Mouse (Mus musculus): Measurements from ENCODE around the gene Als2. TPM values are rescaled to one million over a fixed set of nuclear protein-coding genes. Genes with fewer than 3 reads are reported as not detected.

Gene Als2
- polyA plus RNA-seq, 1 experiment from 2014 or later = 21.7 TPM

GRCm38 (mm10) chr1:59171875-59172274 lies 65.2 kb downstream of the Als2 start:
- 91% methylated on average over 5 of the region's 5 CpGs for WGBS
- no peak for DNase-seq (ENCODE audit: low spot score)
- H3K4me3 ChIP-seq (replicated peaks; ENCODE audit: low read length) = no peak overlapping the region
- ATAC-seq (ENCODE audit: low FRiP score) = no peak
- H3K36me3 ChIP-seq (replicated peaks; ENCODE audit: control insufficient read depth, insufficient read depth) = peaks cover 91% of the 10 kb centered on the region
- no peak overlapping the region for H3K27ac ChIP-seq
- no peaks in the 10 kb centered on the region for H3K4me1 ChIP-seq (replicated peaks; ENCODE audit: control insufficient read depth, insufficient read depth, low read length)
- H3K9me3 ChIP-seq (ENCODE audit: control insufficient read depth, low read length) = no peaks in the 10 kb centered on the region
- H3K9ac ChIP-seq = no peak overlapping the region
- no peaks in the 10 kb centered on the region for H3K27me3 ChIP-seq (ENCODE audit: control insufficient read depth, insufficient read depth, low read length)
- H3K4me2 ChIP-seq (replicated peaks) = no peak overlapping the region

GRCm38 (mm10) chr1:59170290-59170689 lies 66.7 kb downstream of the Als2 start:
- no peaks in the 10 kb centered on the region for H3K4me1 ChIP-seq (replicated peaks; ENCODE audit: control insufficient read depth, insufficient read depth, low read length)
- no peak overlapping the region for H3K9ac ChIP-seq
- no peak overlapping the region for H3K4me3 ChIP-seq (replicated peaks; ENCODE audit: low read length)
- no peaks in the 10 kb centered on the region for H3K9me3 ChIP-seq (ENCODE audit: control insufficient read depth, low read length)
- DNase-seq (ENCODE audit: low spot score) (no peak), ATAC-seq (ENCODE audit: low FRiP score) (no peak)
- no peaks in the 10 kb centered on the region for H3K27me3 ChIP-seq (ENCODE audit: control insufficient read depth, insufficient read depth, low read length)
- no peak overlapping the region for H3K4me2 ChIP-seq (replicated peaks)
- 77% methylated on average over 8 of the region's 8 CpGs for WGBS
- peaks cover 97% of the 10 kb centered on the region for H3K36me3 ChIP-seq (replicated peaks; ENCODE audit: control insufficient read depth, insufficient read depth)
- no peak overlapping the region for H3K27ac ChIP-seq

GRCm38 (mm10) chr1:59169586-59169985 lies 67.4 kb downstream of the Als2 start:
- H3K36me3 ChIP-seq (replicated peaks; ENCODE audit: control insufficient read depth, insufficient read depth) = peaks cover 94% of the 10 kb centered on the region
- DNase-seq (ENCODE audit: low spot score) = no peak

GRCm38 (mm10) chr1:59168556-59168955 lies 68.5 kb downstream of the Als2 start:
- no peaks in the 10 kb centered on the region for H3K9me3 ChIP-seq (ENCODE audit: control insufficient read depth, low read length)
- peaks cover 97% of the 10 kb centered on the region for H3K36me3 ChIP-seq (replicated peaks; ENCODE audit: control insufficient read depth, insufficient read depth)
- no peaks in the 10 kb centered on the region for H3K27me3 ChIP-seq (ENCODE audit: control insufficient read depth, insufficient read depth, low read length)
- H3K4me3 ChIP-seq (replicated peaks; ENCODE audit: low read length) = no peak overlapping the region
- H3K9ac ChIP-seq = no peak overlapping the region
- no peak overlapping the region for H3K4me2 ChIP-seq (replicated peaks)
- H3K4me1 ChIP-seq (replicated peaks; ENCODE audit: control insufficient read depth, insufficient read depth, low read length) = no peaks in the 10 kb centered on the region
- ATAC-seq (ENCODE audit: low FRiP score) (no peak), DNase-seq (ENCODE audit: low spot score) (no peak)
- 89% methylated on average over 2 of the region's 2 CpGs for WGBS
- H3K27ac ChIP-seq = no peak overlapping the region

More at GRCm38 (mm10) chr1:59169586-59169985, 67.4 kb downstream of the Als2 start:
- H3K4me2 ChIP-seq (replicated peaks) = no peak overlapping the region
- 90% methylated on average over 6 of the region's 6 CpGs for WGBS
- H3K4me3 ChIP-seq (replicated peaks; ENCODE audit: low read length) = no peak overlapping the region
- no peaks in the 10 kb centered on the region for H3K27me3 ChIP-seq (ENCODE audit: control insufficient read depth, insufficient read depth, low read length)
- no peak overlapping the region for H3K27ac ChIP-seq
- no peak for ATAC-seq (ENCODE audit: low FRiP score)
- no peaks in the 10 kb centered on the region for H3K4me1 ChIP-seq (replicated peaks; ENCODE audit: control insufficient read depth, insufficient read depth, low read length)
- no peak overlapping the region for H3K9ac ChIP-seq
- no peaks in the 10 kb centered on the region for H3K9me3 ChIP-seq (ENCODE audit: control insufficient read depth, low read length)

GRCm38 (mm10) chr1:59167654-59168425 lies 69.2 kb downstream of the Als2 start:
- DNase-seq (ENCODE audit: low spot score) (no peak), ATAC-seq (ENCODE audit: low FRiP score) (no peak)
- H3K4me3 ChIP-seq (replicated peaks; ENCODE audit: low read length) = no peak overlapping the region
- WGBS = 92% methylated on average over 4 of the region's 4 CpGs
- peaks cover 97% of the 10 kb centered on the region for H3K36me3 ChIP-seq (replicated peaks; ENCODE audit: control insufficient read depth, insufficient read depth)
- no peak overlapping the region for H3K4me2 ChIP-seq (replicated peaks)
- no peaks in the 10 kb centered on the region for H3K9me3 ChIP-seq (ENCODE audit: control insufficient read depth, low read length)
- no peaks in the 10 kb centered on the region for H3K27me3 ChIP-seq (ENCODE audit: control insufficient read depth, insufficient read depth, low read length)
- H3K27ac ChIP-seq = no peak overlapping the region
- no peaks in the 10 kb centered on the region for H3K4me1 ChIP-seq (replicated peaks; ENCODE audit: control insufficient read depth, insufficient read depth, low read length)
- H3K9ac ChIP-seq = no peak overlapping the region

- ATAC-seq (ENCODE audit: low FRiP score) (no peak), DNase-seq (ENCODE audit: low spot score) (no peak)
- Histone ChIP-seq H3K4me3 (replicated peaks; ENCODE audit: low read length) (no peak overlapping the region), H3K27ac (no peak overlapping the region), H3K9me3 (ENCODE audit: control insufficient read depth, low read length) (no peaks in the 10 kb centered on the region), H3K9ac (no peak overlapping the region), H3K27me3 (ENCODE audit: control insufficient read depth, insufficient read depth, low read length) (no peaks in the 10 kb centered on the region), H3K4me1 (replicated peaks; ENCODE audit: control insufficient read depth, insufficient read depth, low read length) (no peaks in the 10 kb centered on the region), H3K36me3 (replicated peaks; ENCODE audit: control insufficient read depth, insufficient read depth) (peaks cover 90% of the 10 kb centered on the region), H3K4me2 (replicated peaks) (no peak overlapping the region)
- WGBS = 88% methylated on average over 9 of the region's 9 CpGs
Observed at GRCm38 (mm10) chr1:59166232-59166905, 70.7 kb downstream of the Als2 start.

- WGBS = 63% methylated on average over 5 of the region's 5 CpGs
- H3K36me3 ChIP-seq (replicated peaks; ENCODE audit: control insufficient read depth, insufficient read depth) = peaks cover 66% of the 10 kb centered on the region
- DNase-seq (ENCODE audit: low spot score) (no peak), ATAC-seq (ENCODE audit: low FRiP score) (no peak)
- no peaks in the 10 kb centered on the region for H3K9me3 ChIP-seq (ENCODE audit: control insufficient read depth, low read length)
- no peak overlapping the region for H3K9ac ChIP-seq
- no peak overlapping the region for H3K4me3 ChIP-seq (replicated peaks; ENCODE audit: low read length)
- H3K4me2 ChIP-seq (replicated peaks) = no peak overlapping the region
- H3K27me3 ChIP-seq (ENCODE audit: control insufficient read depth, insufficient read depth, low read length) = no peaks in the 10 kb centered on the region
- H3K4me1 ChIP-seq (replicated peaks; ENCODE audit: control insufficient read depth, insufficient read depth, low read length) = no peaks in the 10 kb centered on the region
- no peak overlapping the region for H3K27ac ChIP-seq
Observed at GRCm38 (mm10) chr1:59163918-59164317, 73.1 kb downstream of the Als2 start.

GRCm38 (mm10) chr1:59163030-59163461 lies 74.0 kb downstream of the Als2 start, which contains the start of gene Mpp4:
TSS of gene Mpp4 (minus strand) at chr1:59163389.
- Histone ChIP-seq H3K27me3 (ENCODE audit: control insufficient read depth, insufficient read depth, low read length) (no peaks in the 10 kb centered on the region), H3K4me2 (replicated peaks) (no peak within 1 kb of the TSS), H3K4me3 (replicated peaks; ENCODE audit: low read length) (no peak within 1 kb of the TSS), H3K9me3 (ENCODE audit: control insufficient read depth, low read length) (no peaks in the 10 kb centered on the region), H3K27ac (no peak within 1 kb of the TSS), H3K9ac (no peak within 1 kb of the TSS), H3K4me1 (replicated peaks; ENCODE audit: control insufficient read depth, insufficient read depth, low read length) (no peaks in the 10 kb centered on the region), H3K36me3 (replicated peaks; ENCODE audit: control insufficient read depth, insufficient read depth) (peaks cover 58% of the 10 kb centered on the region)
- whole genome bisulfite sequencing = 54% methylated on average over 12 of the region's 12 CpGs
- ATAC-seq (ENCODE audit: low FRiP score) (no peak), DNase-seq (ENCODE audit: low spot score) (no peak)

GRCm38 (mm10) chr1:59162309-59163024 lies 74.6 kb downstream of the Als2 start:
- DNase-seq (ENCODE audit: low spot score) (no peak), ATAC-seq (ENCODE audit: low FRiP score) (no peak)
- Histone ChIP-seq H3K9me3 (ENCODE audit: control insufficient read depth, low read length) (no peaks in the 10 kb centered on the region), H3K9ac (no peak overlapping the region), H3K27ac (no peak overlapping the region), H3K4me3 (replicated peaks; ENCODE audit: low read length) (no peak overlapping the region), H3K27me3 (ENCODE audit: control insufficient read depth, insufficient read depth, low read length) (no peaks in the 10 kb centered on the region), H3K4me2 (replicated peaks) (no peak overlapping the region), H3K4me1 (replicated peaks; ENCODE audit: control insufficient read depth, insufficient read depth, low read length) (no peaks in the 10 kb centered on the region), H3K36me3 (replicated peaks; ENCODE audit: control insufficient read depth, insufficient read depth) (peaks cover 52% of the 10 kb centered on the region)
- WGBS = 34% methylated on average over 8 of the region's 8 CpGs

Data from hindbrain, embryonic 14.5 days (tissue).